Mouse (Mus musculus) lung, postnatal 0 days (tissue): ENCODE measurements around the gene Wnt7a.

Experiments
- CTCF ChIP-seq: IDR thresholded peaks from 2 replicates; pipeline ENCODE4 v1.5.1; 2016; ENCODE audit warnings: antibody characterized with exemption, mild to moderate bottlenecking
- EP300 ChIP-seq: IDR thresholded peaks from 2 replicates; pipeline ENCODE4 v1.6.1; 2016; ENCODE audit warnings: antibody characterized with exemption, mild to moderate bottlenecking, control low read depth

DNA sequence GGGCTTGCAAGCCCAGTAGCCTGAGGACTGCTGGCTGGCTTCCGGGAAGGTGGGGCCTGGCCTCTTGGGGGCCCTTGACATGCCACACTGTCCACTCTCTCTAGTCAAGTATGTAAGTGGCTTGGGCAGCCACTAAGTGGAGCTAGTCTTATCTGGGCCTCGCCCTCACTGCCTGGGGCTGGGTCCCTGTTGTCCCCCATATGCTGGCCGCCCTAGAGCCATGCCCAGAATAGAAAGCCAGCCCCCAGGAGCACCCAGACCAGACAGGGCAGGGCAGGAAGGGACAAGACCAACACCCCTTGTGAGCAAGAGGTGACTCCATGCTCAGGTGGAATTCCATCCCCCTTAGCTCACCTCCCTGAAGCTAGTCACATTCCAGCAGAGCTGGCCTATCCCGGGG is 22.0 kb downstream of the Wnt7a start:
- peak; percentile 97 for TF ChIP-seq EP300
- TF ChIP-seq CTCF: peak; percentile 15; the same call in 1 of the 2 replicates
